Mouse (Mus musculus) urinary bladder, adult 18-20 months (tissue): ENCODE measurements around the gene Tsc22d3.
A peak's percentile ranks its signal among the peaks of the same experiment; 100 is the strongest.
"Not testable (repeated sequence)": the region's sequence is repeated elsewhere in the genome, so short reads cannot be mapped to it uniquely, and the experiment has no call there.

ENCODE experiments used
- DNase-seq, 2 experiments: peaks; one replicate each; pipeline ENCODE4 v3.0.0; 2022; ENCODE audit warnings: low spot score in 2 of 2, mixed read lengths in 2 of 2

The Tsc22d3 gene

DNA sequence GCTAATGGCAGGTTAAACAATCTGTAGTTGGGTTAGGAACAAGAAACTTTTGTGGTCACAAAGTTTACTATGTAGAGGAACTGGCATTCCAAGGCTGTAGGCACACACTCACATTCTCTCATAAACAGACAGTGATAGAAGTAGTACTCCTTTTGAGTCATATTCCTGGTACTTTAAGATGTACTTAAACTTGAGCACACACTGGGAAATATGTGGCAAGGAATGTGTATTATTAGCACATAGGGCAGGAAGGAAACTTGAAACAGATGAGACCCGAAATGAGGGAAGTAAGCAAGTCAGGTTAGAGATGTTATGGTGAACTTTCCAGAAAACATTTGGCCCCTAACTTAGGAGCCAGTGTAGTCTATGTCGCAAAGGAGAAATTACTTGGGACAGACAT lies 34.7 kb downstream of the Tsc22d3 start:
- no peak for DNase-seq

DNA sequence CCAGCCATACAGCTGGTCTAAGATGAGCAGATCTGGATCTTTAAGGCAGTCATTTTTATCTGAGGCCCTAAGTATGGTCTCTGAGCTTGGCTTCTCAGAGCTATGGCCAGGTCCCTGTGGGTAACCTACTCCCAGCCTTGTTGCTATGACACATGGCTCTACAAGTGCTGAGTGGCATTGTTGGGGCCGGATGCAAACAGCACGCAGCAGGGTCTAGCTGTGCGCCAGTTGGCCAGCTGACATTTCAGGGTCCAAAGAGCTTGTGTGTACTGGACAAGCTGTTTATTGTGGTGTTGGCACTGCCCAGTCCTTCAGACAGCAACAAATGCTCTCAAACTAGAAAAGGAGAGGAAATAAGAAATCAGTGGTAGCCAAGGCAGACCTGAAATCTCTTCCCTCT lies 35.2 kb downstream of the Tsc22d3 start:
- no peak for DNase-seq

DNA sequence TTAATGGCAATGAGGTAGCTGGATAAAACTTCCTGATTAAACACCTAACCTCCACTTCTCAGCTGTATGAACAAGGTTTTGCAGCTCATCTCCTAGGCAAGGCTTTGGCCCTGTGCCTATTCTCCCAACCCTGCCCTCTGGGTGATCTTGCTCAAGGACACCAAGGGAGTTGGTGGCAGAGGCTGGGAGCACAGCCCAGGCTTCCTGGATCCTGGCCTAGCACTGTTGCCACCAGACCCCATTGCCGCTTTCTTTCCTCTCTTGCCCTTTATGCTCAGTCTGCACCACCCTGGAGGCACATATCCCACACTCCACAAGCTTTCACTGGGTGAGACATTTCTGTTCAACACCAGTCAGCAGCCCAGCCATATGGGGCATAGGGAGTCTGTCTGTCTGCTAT lies 35.7 kb downstream of the Tsc22d3 start:
- no peak for DNase-seq

DNA sequence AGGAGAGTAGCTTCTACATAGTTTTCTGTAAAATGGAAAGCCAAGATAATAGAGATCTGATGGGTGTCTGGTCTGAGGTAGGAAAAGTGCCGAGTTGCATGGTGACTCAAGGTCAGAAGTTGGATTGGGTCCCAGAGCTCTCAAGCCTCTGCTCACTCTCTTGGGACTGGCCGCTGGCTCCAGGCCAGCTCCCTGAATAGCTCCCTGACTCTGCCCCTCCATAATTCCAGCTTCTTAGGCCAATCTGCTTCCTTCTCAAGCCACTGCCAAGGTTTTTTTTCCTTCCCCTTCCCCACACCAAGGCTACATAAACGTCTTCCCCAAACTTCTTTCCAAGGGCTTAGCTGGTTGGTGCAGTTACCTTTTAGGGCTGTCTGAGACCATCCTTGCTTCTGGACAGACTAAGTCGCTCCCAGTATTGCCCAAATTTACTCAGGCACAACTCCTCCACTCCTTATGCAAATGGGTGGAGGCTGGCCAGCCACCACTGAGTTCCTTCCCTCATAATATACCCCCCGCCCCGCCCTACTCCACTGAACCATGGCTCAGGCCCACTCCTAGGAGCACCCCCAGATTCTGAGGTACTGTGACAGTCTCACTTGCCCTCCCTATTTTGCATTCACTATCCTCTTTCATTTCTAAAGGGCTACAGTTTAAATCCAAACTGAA lies 42.1 kb downstream of the Tsc22d3 start:
- DNase-seq: peak in 1 of 2 experiments; percentile 26

DNA sequence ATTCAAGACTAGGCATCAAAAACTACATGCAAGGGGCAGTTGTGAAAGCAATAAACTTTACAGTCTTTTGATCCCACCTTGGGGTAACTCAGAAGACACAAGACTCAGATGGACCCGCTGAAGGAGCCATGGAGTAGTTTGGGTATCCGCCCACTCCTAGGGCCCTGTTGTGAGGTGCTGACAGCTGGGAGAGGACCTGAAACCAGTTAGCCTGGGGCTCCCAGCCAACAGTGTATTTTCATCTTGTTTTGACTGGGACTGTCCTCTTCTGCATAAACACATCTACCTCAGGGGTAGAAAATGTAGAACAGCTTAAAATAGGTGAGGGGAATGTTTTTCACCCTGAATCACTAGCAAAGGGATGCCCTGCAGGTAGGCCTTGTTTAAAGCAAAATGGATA lies 44.5 kb downstream of the Tsc22d3 start:
- no peak for DNase-seq

DNA sequence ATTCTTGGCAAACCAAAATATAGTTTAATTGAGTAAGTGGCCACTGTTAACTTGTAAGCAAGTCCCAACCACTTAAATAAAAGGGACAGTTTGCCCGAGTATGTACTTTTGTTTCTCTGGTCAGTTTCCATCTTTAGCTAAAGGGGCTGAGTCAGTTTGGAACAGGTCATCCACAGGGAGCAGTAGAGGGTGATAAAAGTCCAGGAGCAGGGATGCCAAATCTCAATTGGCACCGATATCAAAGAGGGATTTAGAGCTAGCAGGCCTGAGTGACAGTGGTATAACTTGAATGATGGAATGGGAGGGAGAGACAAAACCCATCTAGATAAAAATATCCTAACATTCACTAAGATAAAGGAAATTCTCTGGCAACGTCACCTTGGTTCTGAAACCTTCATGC lies 45.0 kb downstream of the Tsc22d3 start:
- DNase-seq: no peak

DNA sequence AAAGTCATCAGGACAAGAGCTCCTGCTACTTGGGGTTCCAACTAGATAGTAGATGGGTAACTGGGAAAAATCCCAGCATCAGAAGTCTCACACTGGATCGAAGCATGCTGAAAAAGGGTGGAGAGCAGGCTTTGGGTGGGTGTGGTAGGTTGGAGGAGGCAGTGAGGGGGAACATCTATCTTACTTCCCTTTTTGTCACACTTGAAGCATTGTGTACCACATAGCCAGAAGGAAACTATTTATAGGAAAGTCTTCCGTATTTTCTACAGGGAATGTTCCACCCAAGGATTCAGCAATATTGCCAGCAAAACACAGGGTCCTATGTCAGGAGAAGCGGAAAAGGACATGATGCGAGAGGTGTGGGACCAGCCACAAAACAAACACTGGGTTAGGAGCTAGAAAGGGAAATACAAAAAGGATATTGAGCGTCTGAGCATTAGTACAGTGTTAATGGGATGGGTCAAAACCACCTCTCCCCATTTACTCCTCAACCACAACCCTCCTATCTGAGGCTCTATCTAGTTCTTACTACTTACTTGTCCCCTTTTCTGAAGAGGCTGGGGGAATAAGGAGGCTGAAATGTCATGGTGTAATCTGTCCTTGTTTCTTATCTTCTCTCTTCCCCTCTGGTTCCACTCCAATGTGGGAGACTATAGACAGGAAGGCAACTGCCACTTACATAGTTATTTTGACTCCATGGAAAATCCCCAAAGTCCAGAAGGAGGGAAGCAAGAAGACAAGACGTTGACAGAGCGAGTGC lies 52.6 kb downstream of the Tsc22d3 start:
- no peak for DNase-seq

DNA sequence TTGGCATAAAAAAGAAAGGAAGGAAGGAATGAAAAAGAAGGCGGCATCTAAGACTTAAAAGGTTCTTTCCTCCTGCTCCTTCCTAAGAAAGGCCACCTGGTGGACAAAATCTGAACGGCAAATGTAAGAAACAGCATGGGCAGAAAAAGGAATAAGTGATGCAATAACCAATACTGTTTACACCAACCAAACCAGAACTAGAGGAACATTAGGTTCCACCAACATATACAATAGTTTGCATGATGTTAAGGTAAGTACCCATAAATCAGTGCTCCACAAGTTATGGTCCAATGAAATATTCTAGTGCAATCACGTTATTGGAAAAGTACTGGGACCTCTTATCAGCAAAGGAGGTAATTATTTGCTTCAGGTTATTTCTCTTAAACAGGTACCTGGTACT lies 55.7 kb downstream of the Tsc22d3 start:
- no peak for DNase-seq

DNA sequence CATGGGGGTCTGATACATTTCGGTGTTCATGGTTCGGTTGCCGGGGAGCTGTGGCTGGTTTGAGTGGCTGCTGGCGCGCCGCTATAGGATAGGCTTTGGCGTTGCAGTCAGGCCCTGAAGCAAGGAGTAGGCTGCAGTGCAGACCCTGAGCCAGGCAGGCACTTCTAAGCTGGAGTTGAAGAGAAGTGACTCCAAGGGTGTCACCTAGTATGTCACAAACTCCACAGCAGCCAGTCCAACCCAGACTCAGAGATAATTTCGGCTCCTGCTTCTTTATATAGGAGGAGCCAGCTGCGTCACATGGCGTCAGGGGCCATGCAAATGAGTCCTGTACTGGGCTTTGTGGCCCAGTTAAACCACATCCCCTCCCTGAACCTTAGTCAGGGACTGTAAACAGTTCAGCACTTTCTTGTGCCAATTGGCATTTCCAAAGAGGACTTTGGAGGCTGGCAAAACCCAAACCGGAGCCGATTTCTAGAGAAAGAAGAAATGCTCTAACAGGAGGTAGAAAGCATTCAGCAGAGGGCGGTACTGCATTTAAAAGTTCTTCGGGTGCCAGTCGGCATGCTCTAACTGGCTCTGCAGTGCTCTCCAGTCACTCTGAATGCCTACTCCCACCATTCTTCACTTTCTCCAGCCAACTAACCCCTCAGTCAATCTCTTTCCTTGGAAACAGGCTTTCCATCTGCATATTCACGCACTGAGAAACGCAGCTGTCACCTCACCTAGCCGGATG lies 57.4 kb downstream of the Tsc22d3 start:
- DNase-seq: peak; percentile 57 to 82

DNA sequence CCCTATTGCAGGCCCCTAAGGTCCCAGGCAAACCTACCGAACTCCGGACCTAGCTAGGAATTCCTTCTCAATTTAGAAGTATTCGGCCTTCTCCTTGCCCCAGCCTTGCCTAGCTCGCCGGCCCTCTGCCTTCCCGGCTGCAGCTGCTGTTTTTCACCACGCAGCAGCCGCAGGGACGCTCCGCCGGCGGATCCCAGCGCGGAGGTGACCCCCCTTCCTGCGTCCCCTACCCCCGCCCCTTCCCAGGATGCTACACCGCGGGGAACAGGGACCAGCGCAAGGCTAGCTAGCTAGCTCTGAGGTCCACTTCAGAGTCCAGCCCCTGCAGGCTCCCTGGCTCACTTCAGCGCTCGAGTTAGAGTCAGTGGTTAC lies 58.0 kb downstream of the Tsc22d3 start:
- no peak for DNase-seq

DNA sequence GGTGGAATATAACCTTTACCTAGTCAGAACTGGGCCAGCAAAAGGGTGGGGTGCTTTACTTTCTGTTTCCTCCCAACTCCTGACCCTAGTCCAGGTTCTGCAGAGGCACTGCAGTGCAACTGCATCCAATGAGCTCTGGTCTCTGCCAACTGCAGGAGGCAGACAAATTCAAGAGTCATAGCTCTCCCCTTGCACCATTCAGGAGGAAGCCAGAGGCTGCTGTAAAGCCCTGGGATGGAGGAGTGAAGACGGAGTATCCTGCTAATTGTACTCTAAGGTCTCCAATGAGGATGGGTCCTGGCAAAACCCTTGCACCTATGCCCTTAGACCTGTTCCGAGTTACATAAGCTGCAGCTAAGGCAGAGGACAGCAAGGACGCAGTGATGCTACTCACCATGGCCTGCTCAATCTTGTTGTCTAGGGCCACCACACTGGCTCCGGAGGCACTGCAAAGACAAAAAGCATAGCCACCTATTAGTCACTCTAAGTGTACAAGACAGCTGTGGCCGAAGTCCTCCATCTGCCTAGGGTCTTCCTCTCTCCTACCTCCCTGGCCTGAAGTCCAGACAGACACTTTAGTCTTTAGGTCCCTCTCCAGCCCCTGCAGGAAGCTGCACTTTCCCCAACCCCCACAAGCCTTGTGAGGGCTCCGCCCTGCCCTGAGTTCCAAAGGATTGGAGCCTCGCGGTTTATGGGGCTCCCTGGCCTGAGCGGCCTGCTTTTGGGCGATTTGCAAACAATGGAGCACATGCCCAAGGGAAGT lies 58.6 kb downstream of the Tsc22d3 start:
- DNase-seq: peak in 1 of 2 experiments; percentile 24

DNA sequence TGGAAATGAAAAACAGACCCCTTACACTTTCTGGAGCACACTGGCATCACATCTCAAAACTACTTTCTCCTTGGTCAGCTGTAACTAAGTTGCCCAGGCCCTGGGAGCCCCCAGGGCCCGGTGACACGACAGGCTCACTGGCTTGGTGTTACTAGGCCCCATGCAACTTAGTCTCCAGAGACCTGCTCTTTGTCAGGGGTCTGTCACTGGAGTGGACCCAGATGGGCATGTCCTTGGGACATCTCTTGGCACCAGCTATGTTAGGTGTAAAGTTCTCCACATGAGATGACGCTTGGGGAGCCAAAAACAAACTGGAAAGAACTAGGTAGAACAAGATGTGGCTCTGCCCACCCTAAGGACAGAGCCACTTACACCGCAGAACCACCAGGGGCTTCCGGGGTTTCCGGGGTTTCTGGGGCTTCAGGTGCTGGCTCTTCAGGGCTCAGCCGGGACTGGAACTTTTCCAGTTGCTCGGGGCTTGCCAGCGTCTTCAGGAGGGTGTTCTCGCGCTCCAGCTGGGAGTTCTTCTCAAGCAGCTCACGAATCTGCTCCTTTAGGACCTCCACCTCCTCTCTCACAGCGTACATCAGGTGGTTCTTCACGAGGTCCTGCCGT lies 59.9 kb downstream of the Tsc22d3 start:
- DNase-seq: no peak

DNA sequence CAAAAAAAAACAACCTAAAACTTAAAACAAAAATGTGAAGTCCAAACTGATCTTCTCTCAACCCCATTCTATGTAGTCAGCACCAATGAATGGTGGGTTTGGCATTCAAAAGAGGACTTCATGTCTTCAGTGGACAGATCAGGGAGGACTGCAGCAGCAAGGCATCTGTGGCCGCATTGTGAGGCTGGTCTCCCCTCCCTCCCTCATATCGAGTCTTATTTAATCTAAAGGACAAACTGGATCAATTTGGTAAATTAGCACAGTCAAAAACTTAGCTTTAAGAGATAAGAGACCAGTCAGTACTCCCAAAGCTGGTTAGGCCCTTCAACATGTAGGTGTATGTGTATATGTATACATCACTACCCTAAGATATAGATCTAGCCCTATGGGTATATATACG lies 60.6 kb downstream of the Tsc22d3 start:
- DNase-seq: not testable (repeated sequence)

DNA sequence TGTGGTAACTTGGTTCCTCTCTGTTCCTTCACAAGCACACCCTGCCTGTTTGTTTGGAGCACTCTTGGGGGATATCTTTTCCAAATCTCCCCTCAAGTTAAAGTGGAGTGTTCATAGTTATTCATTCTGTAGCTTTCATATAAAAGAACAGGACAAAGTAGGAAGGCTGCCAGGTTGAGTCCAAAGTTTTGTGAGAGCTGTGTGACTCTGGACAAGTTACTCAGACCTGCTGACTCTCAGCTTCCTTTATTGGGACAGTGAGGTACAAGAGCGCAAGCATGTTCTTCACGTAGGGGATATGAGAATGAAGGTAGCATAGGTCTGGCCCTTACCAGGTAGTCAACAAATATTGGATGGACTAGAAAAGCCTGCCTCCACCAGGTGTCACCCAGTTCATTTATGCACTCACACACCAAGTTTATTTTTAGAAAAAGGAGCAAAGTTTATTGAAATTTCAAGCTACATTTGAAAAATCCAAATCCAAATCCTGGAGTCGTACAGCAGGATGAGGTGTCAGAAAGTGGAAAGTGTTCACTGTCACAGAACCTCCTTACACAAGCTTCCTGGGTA lies 61.3 kb downstream of the Tsc22d3 start:
- DNase-seq: no peak

DNA sequence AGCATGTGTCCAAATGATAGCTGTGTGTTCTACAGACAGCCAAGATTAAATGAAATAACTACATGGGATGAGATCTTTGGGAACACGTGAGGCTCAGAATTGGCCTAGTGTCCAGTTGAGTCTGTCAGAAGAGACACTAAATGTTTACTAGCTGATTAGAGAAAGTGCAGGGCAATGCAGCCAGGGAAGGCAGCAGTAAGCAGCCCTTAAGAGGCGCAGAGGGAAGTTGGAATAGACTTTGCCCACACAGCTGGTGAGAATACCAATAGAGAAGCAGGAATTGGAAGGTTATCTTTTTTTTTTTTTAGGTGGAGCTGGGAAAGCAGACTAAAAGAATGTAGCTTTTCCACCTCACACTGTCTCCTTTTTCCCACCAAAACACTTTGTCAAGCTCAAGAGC lies 61.8 kb downstream of the Tsc22d3 start:
- DNase-seq: no peak

DNA sequence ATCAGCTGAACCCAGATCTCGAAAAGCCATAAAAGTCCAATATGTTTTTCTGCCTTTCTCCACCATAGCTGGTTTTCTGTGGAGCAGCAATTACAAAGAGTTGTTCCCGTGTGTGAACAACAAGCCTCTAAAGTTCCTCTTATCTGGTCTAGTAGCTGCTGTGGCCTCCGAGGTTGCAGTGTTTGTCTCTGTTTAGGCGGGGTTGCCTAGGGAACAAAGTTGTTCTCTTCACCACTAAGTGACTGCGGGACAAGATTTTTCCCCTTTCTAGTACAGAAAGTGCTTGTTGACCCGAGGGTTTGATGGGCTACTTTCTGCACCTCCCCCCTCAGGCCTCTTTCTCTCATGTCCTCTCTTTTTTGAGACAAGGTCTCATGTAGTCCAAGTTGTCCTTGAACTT lies 62.8 kb downstream of the Tsc22d3 start:
- peak in 1 of 2 experiments; percentile 44 for DNase-seq

DNA sequence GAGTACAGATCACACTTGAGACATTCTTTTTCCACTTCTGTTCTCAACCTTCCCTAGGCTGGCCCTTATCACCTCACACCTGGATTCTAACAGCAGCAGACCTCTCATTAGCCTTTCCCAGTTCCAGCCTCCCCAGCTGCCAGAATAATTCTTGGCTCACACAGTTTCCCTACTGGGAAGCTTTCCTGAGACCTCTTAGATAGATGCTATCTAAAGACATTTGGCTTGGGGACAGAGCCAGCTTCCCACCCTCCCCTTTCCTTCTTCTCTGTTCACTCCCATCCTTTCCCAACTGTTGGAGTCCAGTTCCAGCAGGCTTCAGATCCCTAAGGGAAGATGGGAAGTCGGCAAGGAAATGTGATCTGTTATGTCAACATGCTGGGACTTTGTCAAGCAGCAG lies 65.0 kb downstream of the Tsc22d3 start:
- no peak for DNase-seq

DNA sequence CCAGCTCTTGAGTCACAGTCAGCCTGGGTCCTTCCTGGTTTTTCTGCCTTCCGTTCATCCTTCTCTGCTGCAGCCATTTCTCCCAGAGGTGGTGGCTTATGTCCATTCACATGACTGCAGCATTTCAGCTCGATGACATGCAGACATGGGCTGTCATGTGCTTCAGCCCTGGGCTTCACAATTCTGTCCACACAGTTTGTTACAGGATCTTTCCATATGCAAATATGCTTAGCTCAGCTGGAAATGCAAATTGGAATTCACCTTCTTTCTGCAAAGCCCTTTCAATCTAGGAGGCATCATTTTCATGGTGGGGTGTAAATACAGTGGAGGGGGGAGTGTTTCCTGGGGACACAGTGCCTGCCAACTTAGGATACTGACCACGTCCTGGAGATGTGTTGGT lies 66.2 kb downstream of the Tsc22d3 start:
- no peak for DNase-seq

DNA sequence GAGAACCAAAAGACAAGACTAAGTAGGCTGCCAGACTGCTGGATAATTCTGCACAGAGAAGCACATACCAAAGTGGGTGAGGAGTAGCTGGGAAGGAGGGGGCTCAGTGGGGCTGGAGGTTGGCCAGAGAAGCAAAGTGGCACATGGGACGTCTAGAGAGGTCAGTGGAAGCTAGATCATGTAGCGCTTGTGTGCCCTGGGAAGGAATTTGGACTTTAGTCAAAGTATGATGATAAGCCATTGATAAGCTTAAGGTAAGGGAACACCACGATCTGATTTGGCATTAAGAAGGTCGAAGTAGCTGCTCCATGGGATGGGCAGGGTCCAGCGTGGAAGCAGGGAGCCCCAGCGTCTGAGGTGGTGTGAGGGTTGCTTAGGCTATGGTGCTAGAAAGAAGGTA lies 68.1 kb downstream of the Tsc22d3 start:
- DNase-seq: no peak

DNA sequence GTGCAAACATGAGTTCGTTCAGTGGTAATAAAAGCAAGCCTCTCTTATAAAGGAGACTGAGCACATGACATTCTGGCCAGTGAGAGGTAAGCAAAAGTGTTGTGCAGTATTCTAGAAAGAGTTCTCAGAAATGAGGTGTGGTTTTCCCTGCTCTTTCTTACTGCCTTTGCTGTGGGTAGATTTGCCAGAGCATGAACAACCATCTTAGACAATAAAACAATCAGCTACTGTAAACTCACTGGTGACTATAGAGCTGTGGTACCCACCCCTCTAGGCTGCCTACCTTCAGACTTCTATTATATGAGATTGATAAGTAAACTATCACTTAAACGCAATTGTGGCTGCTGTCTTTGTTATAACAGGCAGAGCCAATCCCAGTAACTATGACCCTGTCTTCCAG lies 69.1 kb downstream of the Tsc22d3 start:
- DNase-seq: no peak

DNA sequence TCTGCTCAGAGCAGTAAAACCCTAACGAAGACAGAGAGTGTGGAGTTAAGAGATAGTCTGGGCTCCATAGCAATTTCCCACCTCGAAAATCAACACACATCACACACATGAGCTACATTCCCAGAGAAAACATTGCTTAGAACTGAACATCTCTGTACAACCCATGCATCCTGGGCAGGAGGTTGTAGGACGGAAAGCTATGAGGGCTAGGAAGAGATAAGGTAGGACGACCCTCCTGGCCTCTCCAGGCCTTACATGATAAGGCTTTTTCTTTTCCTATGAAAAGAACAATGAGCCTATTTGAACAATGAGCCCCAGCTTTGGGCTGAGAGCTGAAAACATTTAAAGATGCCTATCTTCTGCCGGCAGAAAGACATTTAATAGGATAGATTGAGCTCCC lies 69.8 kb downstream of the Tsc22d3 start:
- no peak for DNase-seq
